Mouse (Mus musculus) limb, embryonic 11.5 days (tissue): ENCODE data around the gene Fxn. TPM values are rescaled to one million over a fixed set of nuclear protein-coding genes. Genes with fewer than 3 reads are reported as not detected.

ENCODE experiments used
- ATAC-seq: fragments of 200-750 bp; cut with Nextera tagmentation; 2 replicates; pipeline ENCODE4 v1.8.0; 2017; ENCODE audit warnings: low read depth; ENCODE audit not compliant: insufficient number of reproducible peaks, low FRiP score, low TSS enrichment
- DNase-seq: peaks from one replicate; pipeline ENCODE4 v3.0.0-alpha.2; 2015; ENCODE audit warnings: low spot score
- H3K27ac ChIP-seq: fragments of 300-500 bp; sonication (generic); replicated peaks from 2 replicates; pipeline ENCODE4 v1.5.1; 2014; ENCODE audit warnings: low read depth, mild to moderate bottlenecking, low read length
- H3K27me3 ChIP-seq: fragments of 300-500 bp; sonication (generic); 2 replicates; pipeline ENCODE4 v1.6.1; 2014; ENCODE audit warnings: mild to moderate bottlenecking, low read length, mixed read lengths; ENCODE audit not compliant: control insufficient read depth, insufficient read depth
- H3K36me3 ChIP-seq: fragments of 300-500 bp; sonication (generic); 2 replicates; pipeline ENCODE4 v1.6.1; 2014; ENCODE audit warnings: mild to moderate bottlenecking, low read length, moderate library complexity, mixed read lengths; ENCODE audit not compliant: control insufficient read depth, insufficient read depth
- H3K4me1 ChIP-seq: fragments of 300-500 bp; sonication (generic); 2 replicates; pipeline ENCODE4 v1.6.1; 2014; ENCODE audit warnings: low read length, mixed read lengths; ENCODE audit not compliant: control insufficient read depth, insufficient read depth
- H3K4me2 ChIP-seq: fragments of 300-500 bp; sonication (generic); 2 replicates; pipeline ENCODE4 v1.6.1; 2014; ENCODE audit warnings: low read depth, mild to moderate bottlenecking, moderate library complexity; ENCODE audit not compliant: severe bottlenecking
- H3K4me3 ChIP-seq: fragments of 300-500 bp; sonication (generic); 2 replicates; pipeline ENCODE4 v1.5.1; 2014; ENCODE audit warnings: low read depth, low read length
- H3K9ac ChIP-seq: fragments of 300-500 bp; sonication (generic); 2 replicates; pipeline ENCODE4 v1.6.1; 2014; ENCODE audit warnings: mild to moderate bottlenecking, low read length
- H3K9me3 ChIP-seq: fragments of 300-500 bp; sonication (generic); 2 replicates; pipeline ENCODE4 v1.6.1; 2016; ENCODE audit warnings: low read length; ENCODE audit not compliant: control insufficient read depth
- WGBS: fragments of 180-500 bp; shearing (Covaris S2); extraction: QIAGEN DNeasy Blood & Tissue Kit; methylation state at CpG from one replicate; pipeline ENCODE4 v1.1.7; 2014; 5-methylcytosine and 5-hydroxymethylcytosine counted together
- polyA plus RNA-seq: library from polyadenylated mRNA; unstranded; fragments of >200 nt; fragmentation: Nextera tagmentation; extraction: Ambion mirVana; gene quantifications from 2 replicates; pipeline ENCODE4 v1.2.1, GENCODE M21; 2014

The Fxn gene
- polyA plus RNA-seq, 1 experiment from 2014 or later = 62.7 TPM

DNA sequence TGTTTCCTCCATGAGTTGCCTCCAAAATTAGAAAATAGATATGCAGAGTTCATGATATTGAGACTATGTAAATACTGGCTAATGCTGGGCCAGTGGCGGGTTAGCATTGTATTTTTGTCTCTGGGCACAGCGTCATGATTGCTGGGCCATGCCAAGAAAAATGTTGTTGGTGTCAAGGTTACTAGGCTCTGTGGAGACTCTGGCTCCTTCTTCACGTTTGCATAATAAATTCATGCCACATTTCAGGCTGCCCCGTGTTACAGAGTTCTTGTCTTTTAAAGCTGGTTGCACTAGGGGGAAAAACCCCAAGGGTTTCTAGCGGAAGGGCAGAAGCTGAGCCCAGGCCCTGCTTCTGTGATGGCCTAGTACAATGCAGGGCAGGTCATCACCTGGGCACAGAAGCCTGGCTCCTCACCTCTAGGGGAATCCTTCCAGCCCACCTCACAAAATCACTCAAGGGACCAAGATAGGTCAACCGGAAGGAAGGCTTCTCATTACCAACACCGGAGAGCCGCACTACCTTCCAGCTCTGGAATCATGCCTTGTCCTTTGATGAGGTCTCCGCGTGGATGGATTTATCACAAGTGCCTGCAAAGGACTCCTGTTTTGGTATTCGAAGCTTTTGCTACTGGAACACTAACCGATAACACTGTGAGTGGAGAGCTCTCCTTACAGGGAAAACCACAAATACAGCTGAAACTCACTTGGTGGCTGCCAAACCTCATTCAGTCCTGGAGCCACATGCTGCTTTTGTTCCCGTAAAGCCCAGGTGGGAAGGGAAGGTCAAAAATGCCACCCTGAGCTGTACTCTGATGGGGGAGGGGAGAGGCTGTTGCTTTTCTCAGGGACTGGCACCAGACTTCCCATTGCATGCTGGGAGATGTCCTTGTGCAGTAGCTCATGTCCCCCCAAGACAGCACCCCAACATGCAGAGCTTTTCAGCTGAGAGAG, 27.1 kb upstream of the Fxn start:
- no peak for ATAC-seq
- peaks cover 10% of the 10 kb centered on the region; the same call in 1 of the 2 replicates for H3K4me1 ChIP-seq
- no peak overlapping the region for H3K4me3 ChIP-seq
- peak; percentile 33 for DNase-seq
- no peak overlapping the region for H3K27ac ChIP-seq
- no peaks in the 10 kb centered on the region for H3K9me3 ChIP-seq
- H3K9ac ChIP-seq = no peak overlapping the region
- H3K4me2 ChIP-seq = no peak overlapping the region
- H3K36me3 ChIP-seq = no peaks in the 10 kb centered on the region
- WGBS = 72% methylated on average over 13 of the region's 13 CpGs
- H3K27me3 ChIP-seq = no peaks in the 10 kb centered on the region

DNA sequence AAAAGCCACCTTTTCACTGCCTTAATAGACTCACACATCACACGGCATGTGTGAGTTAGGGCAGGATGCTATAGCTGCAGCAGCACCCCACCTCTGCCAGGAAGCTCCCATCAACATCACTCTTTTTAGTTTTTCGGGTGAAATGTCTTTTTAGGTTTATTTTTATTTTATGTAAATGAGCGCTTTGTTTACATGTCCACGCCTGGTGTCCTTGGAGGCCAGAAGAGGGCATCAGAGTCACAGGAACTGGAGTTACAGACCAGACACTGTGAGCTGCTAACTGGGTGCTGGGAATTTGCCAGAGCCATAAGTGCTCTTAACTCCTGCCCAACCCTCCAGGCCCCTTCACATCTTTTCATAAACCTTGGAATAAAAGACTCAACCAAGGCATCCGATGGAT, 25.9 kb upstream of the Fxn start:
- ATAC-seq = no peak

DNA sequence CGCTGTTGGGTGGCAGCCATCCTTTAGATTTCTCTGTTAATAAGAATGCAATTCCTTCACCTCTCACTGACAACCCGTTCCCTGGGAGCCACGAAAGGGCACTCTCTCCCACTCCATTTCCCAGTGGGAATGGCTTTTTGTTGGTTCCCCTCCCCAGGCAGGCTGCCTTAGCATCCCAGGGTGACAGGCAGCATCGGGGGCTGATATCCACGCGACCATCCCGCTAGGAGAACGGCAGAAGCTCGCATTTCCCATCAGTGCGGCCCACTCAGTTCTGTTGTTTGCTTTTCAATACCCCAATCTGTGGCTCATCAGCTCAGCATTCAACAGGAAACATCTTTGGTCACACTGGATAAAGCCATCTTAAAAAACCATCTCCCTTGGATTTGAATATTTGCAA, 21.8 kb upstream of the Fxn start:
- ATAC-seq (no peak), DNase-seq (no peak)
- Histone ChIP-seq H3K27me3 (no peaks in the 10 kb centered on the region), H3K27ac (no peak overlapping the region), H3K36me3 (no peaks in the 10 kb centered on the region), H3K4me1 (no peaks in the 10 kb centered on the region), H3K9me3 (no peaks in the 10 kb centered on the region), H3K4me3 (no peak overlapping the region), H3K9ac (no peak overlapping the region), H3K4me2 (no peak overlapping the region)
- 49% methylated on average over 10 of the region's 10 CpGs for WGBS

More for the DNA sequence above, 25.9 kb upstream of the Fxn start:
- Histone ChIP-seq H3K4me2 (no peak overlapping the region), H3K36me3 (no peaks in the 10 kb centered on the region), H3K4me1 (peaks cover 10% of the 10 kb centered on the region; the same call in 1 of the 2 replicates), H3K4me3 (no peak overlapping the region), H3K9ac (no peak overlapping the region), H3K27me3 (no peaks in the 10 kb centered on the region), H3K9me3 (no peaks in the 10 kb centered on the region), H3K27ac (no peak overlapping the region)
- no peak for DNase-seq
- WGBS = 92% methylated on average over 5 of the region's 5 CpGs

DNA sequence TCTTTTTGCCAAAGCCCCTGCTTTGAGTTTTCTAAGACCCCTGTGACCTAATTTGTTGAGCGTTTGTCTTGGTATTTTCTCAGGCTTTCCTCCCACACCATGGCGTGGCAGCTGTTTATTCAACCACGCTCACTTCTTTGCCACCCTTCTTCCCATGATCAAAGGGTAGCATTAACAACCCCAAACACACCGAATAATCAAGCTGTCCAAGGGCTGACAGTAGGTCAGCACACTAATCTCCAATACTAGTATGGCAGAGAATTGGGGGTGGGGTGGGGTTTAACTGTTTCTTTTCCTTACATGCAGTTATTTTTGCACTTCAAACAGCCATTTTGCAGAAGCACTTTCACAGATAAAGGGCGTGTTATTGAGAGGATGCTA, 21.4 kb upstream of the Fxn start:
- no peaks in the 10 kb centered on the region for H3K27me3 ChIP-seq
- no peak overlapping the region for H3K4me2 ChIP-seq
- no peaks in the 10 kb centered on the region for H3K4me1 ChIP-seq
- no peak overlapping the region for H3K9ac ChIP-seq
- H3K27ac ChIP-seq = no peak overlapping the region
- DNase-seq (no peak), ATAC-seq (no peak)
- H3K36me3 ChIP-seq = no peaks in the 10 kb centered on the region
- H3K9me3 ChIP-seq = no peaks in the 10 kb centered on the region
- WGBS = 14% methylated on average over 5 of the region's 5 CpGs
- no peak overlapping the region for H3K4me3 ChIP-seq

DNA sequence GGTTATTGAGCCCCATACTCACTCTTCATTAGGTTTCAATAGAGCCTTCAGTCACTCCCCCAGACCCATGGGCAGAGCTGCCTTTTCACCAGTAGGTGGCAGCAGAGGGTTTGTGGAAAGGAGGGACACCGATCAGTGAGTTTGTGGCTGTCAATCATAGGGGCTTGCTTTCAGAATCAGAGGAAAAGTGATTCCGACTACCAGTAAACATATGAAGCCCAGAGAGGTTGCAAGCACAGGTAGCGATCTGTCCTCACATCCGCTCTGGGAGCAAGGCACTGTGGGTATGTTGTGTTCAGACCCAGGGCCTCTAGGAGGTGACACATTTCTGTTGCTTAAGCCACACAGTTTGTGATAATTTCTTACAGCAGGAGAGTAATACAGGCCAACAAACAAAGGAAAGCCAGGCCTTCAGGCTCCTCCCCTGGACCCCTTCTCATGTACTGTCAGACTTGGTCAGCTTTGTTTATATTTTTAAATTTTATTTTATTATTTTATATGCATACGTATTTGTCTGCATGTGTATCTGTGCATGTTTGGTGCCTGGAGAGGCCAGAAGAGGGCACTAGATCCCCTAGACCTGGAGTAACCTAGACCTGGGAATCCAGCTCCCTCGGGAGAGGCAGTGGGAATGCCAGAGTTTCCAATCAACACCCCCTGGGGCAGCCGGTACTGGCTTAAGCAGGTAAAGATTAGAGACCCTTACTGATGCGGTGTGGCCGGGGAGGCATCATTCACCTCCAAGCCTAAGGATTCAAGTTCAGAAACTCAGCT, 20.8 kb upstream of the Fxn start:
- no peak overlapping the region for H3K9ac ChIP-seq
- no peak overlapping the region for H3K27ac ChIP-seq
- H3K4me2 ChIP-seq = peak overlapping the region; percentile 18; the same call in 1 of the 2 replicates
- H3K9me3 ChIP-seq = no peaks in the 10 kb centered on the region
- H3K4me3 ChIP-seq = no peak overlapping the region
- DNase-seq = peak; percentile 85
- peak; percentile 75; the same call in 1 of the 2 replicates for ATAC-seq
- no peaks in the 10 kb centered on the region for H3K4me1 ChIP-seq
- no peaks in the 10 kb centered on the region for H3K27me3 ChIP-seq
- H3K36me3 ChIP-seq = no peaks in the 10 kb centered on the region
- WGBS = 3% methylated on average over 9 of the region's 9 CpGs

DNA sequence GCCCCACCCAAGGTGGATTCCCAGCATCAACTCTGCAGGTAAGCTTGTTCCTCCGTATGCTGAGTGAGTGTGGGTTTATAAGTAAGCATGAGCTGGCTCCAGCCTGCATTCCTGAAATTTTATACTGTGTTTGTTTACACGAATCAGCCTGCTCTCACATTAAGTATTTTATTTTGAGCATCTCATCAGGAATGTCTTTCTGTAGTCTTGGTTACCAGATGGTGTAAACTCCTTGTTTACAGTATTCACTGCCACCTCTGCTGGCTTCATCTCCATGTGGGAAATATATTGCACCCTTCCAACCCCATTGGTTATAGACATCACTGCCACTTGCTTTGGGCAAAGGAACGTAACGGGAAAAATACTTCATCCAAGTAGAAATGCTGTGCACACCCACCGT, 13.1 kb upstream of the Fxn start:
- Histone ChIP-seq H3K27ac (no peak overlapping the region), H3K4me3 (no peak overlapping the region), H3K4me2 (no peak overlapping the region), H3K9ac (no peak overlapping the region), H3K27me3 (no peaks in the 10 kb centered on the region), H3K9me3 (no peaks in the 10 kb centered on the region), H3K4me1 (no peaks in the 10 kb centered on the region), H3K36me3 (no peaks in the 10 kb centered on the region)
- 79% methylated on average over 5 of the region's 5 CpGs for WGBS
- ATAC-seq (no peak), DNase-seq (no peak)

DNA sequence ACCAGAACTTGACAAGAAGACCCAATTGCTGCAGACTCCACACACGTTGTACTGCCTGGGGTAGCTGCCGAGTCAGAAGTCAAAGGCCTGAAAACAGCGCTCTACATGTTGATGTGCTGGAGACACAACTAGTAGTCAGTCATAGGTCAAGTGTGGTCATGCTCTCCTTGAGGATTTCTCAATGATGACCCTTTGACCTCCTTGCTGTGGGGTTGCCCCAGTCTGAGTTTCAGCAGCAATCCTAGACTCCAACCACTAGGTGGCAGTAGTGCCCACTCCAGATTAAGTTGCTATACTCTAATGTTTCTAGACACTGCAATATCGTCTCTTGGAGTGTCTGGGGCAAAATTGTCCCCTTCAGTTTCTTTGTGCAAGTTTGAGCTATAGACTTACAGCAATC, 3.8 kb upstream of the Fxn start:
- no peak overlapping the region for H3K27ac ChIP-seq
- no peaks in the 10 kb centered on the region for H3K36me3 ChIP-seq
- H3K27me3 ChIP-seq = no peaks in the 10 kb centered on the region
- H3K4me3 ChIP-seq = no peak overlapping the region
- peak; percentile 62 for DNase-seq
- 71% methylated on average over 4 of the region's 4 CpGs for WGBS
- no peaks in the 10 kb centered on the region for H3K9me3 ChIP-seq
- no peak overlapping the region for H3K9ac ChIP-seq
- H3K4me1 ChIP-seq = no peaks in the 10 kb centered on the region
- H3K4me2 ChIP-seq = no peak overlapping the region
- no peak for ATAC-seq

DNA sequence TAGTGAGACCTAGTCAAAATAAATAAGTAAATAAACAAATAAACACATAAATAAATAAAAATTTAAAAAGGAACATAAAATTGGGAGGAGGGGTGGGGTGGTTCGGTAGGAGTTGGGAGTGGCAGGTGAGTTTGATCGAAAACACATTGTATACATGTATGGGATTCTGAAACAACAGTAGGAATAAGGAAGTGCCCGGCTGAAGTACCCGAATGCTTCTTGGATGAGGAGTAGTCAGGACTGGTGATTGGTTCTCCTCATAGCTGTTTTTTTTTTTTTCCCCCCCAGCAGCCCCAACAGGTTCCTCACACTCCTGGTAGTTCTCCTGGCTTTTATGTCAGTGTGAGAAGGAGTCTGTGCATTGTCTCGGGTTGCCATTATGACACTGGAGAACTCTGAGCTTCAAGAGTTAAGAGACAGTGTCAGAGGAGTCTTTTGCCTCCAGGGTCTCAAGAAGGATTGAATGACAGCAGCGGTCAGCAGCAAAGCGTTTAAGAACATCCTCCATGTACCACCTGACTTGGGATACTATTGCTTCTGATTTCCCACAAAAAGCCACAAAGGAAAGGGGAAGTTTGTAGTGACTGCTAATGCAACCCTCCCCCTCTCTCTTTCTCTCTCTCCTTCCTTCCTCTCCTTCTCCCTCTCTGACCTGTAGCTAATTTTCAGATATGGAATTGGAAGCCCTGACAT, 1.0 kb upstream of the Fxn start:
- WGBS = 63% methylated on average over 7 of the region's 7 CpGs

More for the DNA sequence above, 1.0 kb upstream of the Fxn start:
- H3K27me3 ChIP-seq = no peaks in the 10 kb centered on the region
- no peak overlapping the region for H3K4me3 ChIP-seq
- H3K4me1 ChIP-seq = peaks cover 4% of the 10 kb centered on the region
- H3K9ac ChIP-seq = no peak overlapping the region
- H3K9me3 ChIP-seq = no peaks in the 10 kb centered on the region
- ATAC-seq (no peak), DNase-seq (no peak)
- H3K36me3 ChIP-seq = no peaks in the 10 kb centered on the region
- peak overlapping the region; percentile 78 for H3K4me2 ChIP-seq
- H3K27ac ChIP-seq = no peak overlapping the region
